Mouse (Mus musculus): ENCODE measurements around the gene Il1a.

GRCm38 (mm10) chr2:129296086-129296485 is 13.7 kb downstream of the Il1a start:
- TF ChIP-seq CTCF (IDR thresholded peaks at IDR 0.05; ENCODE audit: low read depth) (no peak), EP300 (IDR thresholded peaks at IDR 0.05; ENCODE audit: low read depth) (no peak)

All from liver, postnatal 0 days (tissue).